Mouse (Mus musculus): Measurements from ENCODE around the gene Smoc1.

The Smoc1 gene

GRCm38 (mm10) chr12:81026277-81026994 lies at the start of gene Smoc1:
Gene Smoc1 (plus strand): TSS chr12:81026808.
- peak; percentile 33 for DNase-seq

DNA sequence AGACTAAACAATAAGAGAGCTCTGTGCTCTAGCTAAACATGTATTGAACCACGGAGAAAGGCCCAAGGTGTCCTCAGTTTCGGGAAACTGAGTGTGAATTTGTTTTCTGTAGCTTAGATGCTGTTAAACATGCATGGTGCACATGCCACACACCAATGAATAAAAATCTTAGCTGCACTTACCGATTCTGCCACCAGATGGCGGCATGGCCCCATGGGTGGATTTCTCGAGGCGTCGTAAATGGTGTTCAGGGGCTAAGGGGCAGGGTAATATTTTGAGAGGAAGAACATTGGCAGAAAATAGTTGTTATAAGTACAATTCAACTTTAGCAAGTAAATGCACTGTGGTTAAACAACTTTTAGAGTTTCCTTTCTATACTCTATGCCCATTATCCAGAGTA lies 44.3 kb upstream of the Smoc1 start:
- peak; percentile 73 for DNase-seq

DNA sequence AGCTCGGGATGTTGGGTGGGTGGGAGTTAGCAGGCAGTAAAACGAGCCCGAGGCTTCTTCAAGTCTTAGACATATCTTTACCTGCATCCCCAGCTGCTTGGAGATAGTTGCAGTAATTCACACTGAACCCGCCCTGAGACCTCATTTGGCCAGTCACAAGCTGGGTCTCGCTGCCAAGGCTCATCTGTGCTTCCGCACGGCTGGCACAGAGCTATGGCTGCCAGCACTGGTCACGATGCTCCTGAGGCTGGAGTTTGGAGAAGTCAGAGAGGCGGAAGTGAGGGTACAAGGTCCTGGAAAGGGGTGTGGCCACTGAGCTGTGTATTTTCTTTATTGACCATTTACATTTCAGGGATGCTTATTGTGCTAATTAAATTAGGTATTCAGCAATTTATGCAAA lies 42.9 kb upstream of the Smoc1 start:
- no peak for DNase-seq

- DNase-seq, result no peak
Observed at GRCm38 (mm10) chr12:80986628-80987027, 40.0 kb upstream of the Smoc1 start.

- DNase-seq, result no peak
Observed at GRCm38 (mm10) chr12:80988286-80988685, 38.3 kb upstream of the Smoc1 start.

GRCm38 (mm10) chr12:80990901-80991445 lies 35.6 kb upstream of the Smoc1 start:
- DNase-seq, result no peak

- DNase-seq, result no peak
Observed at GRCm38 (mm10) chr12:80991806-80992205, 34.8 kb upstream of the Smoc1 start.

DNA sequence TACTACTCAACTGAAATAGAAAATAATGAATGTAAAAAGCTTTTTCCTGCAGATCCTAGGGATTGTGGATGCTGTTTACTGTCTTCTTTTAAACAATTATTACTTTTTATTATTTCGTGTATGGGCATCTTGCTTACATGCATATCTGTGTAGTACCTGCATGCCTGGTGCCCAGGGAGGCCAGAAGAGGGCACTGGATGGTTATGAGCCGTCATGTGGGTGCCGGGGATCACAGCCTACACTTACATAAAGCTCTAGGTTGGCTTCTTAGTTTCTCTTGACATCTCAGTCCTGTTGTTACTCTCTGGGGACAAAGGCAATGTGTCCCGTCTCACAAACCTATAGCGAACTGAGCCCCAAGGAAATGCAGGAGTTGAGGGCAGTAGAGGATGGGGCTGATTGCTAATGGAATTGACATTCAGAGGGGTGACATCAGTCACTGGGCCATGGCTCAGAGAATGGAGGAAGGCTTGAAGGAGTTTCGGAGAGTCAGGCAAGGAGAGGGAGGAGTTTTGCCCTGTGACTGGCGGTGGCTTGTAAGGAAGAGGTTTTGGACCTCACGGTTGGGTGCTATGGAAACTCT lies 34.0 kb upstream of the Smoc1 start:
- no peak for DNase-seq

DNA sequence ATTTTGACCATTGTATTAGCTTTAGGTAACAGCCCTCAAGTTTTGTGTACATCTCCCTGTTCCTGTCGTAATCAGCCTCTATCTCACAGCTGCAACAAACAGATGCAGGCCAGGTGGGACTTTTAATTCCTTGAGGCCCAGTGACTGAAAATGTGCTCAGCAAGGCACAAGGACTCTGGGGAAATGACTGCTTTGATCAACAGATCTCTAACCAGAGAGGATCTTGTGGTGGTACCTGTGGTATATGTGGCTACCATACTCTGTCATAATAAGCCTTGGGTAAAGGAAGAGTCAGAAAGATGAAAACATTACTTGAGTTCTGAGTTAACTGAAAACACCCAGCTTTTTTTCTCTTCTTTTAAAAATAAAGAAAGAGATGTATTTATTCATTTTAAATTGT lies 32.8 kb upstream of the Smoc1 start:
- DNase-seq, result no peak

DNA sequence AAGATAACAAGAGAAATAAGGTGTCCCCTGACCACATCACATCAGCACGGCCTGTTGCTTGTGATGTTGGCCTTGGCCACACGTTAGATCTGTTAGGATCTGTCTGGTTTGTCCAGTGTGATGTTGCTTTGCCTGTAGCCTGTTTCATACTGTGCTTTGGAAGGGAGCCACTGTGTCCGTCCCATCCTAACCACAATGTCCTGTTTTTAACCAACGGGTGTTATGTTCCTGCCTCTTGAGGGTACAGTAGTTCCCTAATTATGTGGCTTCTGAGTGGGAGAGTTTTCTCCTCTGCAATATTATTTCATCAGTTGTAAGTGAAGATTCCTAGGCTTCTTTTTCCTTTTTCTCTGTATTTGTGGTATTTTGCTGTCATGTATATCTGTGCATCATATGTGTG lies 31.3 kb upstream of the Smoc1 start:
- DNase-seq, result no peak

DNA sequence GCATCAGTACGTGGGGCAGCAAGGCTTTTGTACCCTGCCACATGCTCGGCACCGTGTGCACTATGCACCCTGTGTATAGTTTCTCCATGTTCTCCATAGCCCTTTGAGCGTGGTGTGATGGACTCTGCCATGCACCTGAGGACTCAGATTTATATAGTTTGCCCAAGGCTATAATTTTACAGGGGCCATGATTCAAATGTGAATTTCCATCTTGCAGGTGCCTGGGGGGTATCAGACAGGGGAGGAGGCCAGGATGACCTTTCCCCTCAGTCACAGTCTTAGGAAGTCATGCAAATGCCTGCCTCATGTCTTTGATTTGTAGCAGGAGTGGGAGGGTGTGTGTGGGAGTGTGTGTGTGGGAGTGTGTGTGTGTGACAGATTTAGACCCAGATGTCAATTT lies 29.0 kb upstream of the Smoc1 start:
- no peak for DNase-seq

DNA sequence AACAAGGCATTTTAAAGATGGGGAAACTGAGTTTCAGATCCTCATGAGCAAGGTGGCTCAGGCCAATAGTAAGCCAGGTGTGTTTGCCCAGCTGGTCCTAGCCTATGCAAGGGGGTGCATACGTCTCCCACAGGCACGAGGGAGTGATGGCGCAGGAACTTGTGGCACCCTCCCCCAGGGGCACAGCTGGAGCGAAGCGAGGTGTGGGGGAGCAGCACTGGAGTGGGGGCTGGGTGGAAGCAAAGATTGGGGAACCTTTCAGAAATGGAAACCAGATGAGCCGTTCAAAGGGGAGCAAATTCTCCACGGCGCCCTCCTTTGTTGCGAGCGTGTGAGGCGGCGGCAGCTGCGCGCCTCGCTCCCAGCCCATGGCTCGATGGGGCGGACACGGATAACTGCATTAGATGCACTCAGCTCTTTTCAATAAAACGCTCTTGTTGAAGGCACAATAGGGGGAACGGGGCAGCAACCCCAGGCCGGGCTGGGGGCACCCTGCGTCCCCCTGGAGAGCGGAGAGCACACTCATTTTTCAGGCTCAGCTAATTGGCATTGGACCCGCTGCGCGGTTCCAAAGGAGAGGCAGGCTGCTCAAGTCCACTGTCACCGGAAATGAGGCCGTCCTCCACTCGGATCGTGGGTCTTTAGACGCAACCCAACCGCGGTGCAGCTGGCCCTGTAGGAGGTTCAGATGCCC lies 27.9 kb upstream of the Smoc1 start:
- no peak for DNase-seq

- no peak for DNase-seq
Observed at GRCm38 (mm10) chr12:81000924-81001323, 25.7 kb upstream of the Smoc1 start.

DNA sequence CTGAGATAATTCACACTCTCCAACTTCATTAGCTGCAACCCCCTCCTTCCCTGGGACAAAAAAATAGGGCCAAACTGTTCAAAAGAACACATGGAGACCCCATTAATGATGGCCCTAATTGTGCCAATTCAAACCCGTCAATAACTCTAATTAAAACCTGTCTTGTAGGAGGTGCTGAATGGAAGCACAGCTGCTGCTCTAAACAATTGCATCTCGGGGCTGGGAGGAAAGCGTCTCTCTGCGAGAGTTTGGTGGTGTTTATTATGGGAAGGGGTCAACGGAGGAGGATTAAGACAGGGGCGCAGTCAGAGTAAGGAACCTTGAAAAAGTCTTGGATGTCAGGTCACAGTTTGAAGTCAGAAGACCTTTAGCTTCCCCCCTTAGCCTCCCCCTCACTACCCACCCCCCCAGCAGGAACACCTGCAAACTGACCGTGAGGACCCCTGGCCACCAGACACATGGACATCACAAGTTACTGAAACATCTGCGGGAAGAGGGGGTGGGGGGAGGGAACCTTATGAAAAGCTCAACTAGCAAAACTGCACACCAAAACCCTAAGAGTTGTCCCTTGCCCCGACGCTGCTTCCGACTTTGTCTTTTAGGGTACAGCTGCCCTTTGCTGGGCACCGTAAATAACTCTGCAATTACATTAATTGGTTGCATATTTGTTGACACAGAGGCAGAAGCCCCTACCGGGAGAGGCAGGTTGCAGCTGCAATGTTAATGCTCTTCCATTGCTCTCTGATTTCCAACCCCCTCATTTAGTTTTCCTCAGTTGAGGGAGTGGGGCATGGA lies 23.6 kb upstream of the Smoc1 start:
- no peak for DNase-seq

- DNase-seq, result no peak
Observed at GRCm38 (mm10) chr12:81009813-81010212, 16.8 kb upstream of the Smoc1 start.

- no peak for DNase-seq
Observed at GRCm38 (mm10) chr12:81011994-81012393, 14.6 kb upstream of the Smoc1 start.

DNA sequence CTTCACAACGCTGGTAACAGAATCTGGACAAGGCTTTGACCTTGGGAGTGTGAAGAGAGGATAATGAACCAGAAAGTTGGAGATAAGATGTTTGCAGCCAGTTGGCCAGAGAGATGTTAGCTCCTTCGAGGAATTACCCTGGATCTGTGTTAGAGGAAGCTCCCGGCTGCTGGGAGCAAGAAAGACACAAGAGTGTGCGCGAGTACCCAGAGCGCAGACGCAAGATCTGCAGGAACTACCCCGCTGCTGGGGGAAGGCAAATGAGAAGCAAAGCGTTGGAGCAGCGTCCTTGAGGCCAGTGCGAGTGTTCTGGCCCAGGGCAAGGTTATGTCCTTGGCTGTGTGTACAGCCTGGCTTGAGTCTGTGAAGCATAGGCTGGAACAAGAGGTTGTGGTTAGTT lies 13.1 kb upstream of the Smoc1 start:
- no peak for DNase-seq

DNA sequence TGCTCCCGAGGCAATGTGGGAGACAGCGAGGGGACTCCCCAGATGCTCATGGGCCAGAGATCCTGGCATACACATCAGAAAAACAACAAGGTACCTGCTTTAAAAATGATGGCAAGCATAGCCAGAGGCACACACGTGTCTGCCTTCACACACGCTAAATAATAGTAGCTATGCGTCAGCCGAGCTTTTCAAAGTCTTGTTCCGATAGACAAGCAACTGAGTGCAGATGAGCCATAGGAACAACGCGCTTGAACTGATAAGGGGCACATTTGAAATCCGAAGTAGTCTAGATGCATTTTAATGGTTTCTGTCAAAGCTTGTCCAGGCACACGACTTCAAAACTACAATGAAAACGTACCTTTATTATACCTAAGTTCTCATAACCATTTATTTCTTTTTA lies 9.0 kb upstream of the Smoc1 start:
- DNase-seq, result no peak

DNA sequence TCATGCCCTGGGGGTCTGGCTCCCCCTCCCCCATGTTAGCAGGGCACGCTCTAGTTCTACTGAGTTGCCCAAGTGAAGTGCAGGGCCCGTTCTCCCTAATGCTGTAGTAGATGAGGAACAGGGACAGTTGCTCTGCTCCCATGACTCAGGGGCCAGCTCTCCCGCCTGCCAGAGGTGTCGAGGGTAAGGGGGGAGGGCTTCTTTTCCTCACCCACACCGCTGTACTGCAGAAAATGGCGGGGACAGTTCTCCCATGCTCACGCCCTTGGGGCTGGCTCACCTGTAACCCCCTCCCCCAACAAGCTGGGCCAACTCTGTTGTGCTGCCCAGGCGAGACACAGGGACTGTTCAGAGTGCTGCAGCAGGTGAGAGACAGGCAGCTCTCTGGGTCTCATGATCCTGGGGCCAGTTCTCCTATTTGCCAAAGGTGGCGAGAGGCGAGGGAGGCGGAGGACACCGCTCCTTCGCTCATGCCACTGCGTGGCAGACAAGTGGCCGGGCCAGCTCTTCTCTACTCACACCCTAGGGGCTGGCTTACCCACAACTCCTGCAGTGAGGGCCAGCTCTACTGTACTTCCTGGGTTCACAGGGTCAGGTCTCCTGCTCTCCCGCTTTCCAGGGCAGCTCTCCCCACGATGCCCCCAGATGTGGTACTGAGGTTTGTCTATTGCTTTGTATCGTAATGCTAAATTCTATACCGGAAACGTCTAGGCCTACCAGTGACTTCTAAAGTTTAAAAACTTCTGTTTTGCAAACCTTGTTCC lies 7.9 kb upstream of the Smoc1 start:
- no peak for DNase-seq

GRCm38 (mm10) chr12:81019280-81019935 lies 7.2 kb upstream of the Smoc1 start:
- no peak for DNase-seq

DNA sequence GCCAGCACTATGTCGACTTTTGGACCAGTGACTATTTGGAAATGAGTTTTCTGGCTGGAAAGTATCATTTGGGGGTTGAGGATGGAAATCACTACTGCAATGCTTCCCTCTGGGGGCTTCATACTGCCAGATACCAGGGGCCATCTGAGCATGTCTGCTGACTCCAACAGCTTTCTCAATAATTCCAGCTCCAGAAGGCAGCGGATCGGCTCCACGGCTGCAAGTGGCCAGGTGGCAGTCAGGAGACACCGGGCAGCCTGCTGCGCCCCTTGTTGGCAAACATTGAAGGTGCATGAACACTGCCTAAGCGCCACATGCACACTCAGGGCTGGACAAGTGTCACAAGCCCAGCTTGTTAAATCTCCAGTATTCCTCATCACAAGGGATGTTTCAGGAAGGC lies 2.2 kb upstream of the Smoc1 start:
- DNase-seq, result no peak

- DNase-seq, result no peak
Observed at GRCm38 (mm10) chr12:81024993-81025392, 1.6 kb upstream of the Smoc1 start.
